Mouse (Mus musculus) lung, postnatal 0 days (tissue): ENCODE measurements around the gene Zdhhc5.

ENCODE experiments used
- CTCF ChIP-seq: IDR thresholded peaks from 2 replicates; pipeline ENCODE4 v1.5.1; 2016; ENCODE audit warnings: antibody characterized with exemption, mild to moderate bottlenecking
- EP300 ChIP-seq: IDR thresholded peaks from 2 replicates; pipeline ENCODE4 v1.6.1; 2016; ENCODE audit warnings: antibody characterized with exemption, mild to moderate bottlenecking, control low read depth

GRCm38 (mm10) chr2:84732394-84732793, 17.4 kb upstream of the Zdhhc5 start:
- no peak for TF ChIP-seq EP300
- TF ChIP-seq CTCF, result no peak
